Mouse (Mus musculus) brain, embryonic 14.5 days (tissue): ENCODE data around the gene Macrod2.

Experiments
- CTCF ChIP-seq: fragments of 200-500 bp; IDR thresholded peaks from 2 replicates; pipeline ENCODE4 v1.5.1; 2012; ENCODE audit warnings: inconsistent platforms, mild to moderate bottlenecking, moderate library complexity, borderline replicate concordance; ENCODE audit not compliant: insufficient read depth, insufficient read length; ENCODE audit errors: extremely low read depth
- POLR2A ChIP-seq: fragments of 200-500 bp; IDR thresholded peaks from 2 replicates; pipeline ENCODE4 v1.6.1; 2012; ENCODE audit warnings: mild to moderate bottlenecking, inconsistent platforms, borderline replicate concordance; ENCODE audit not compliant: poor library complexity, insufficient read depth, insufficient read length, severe bottlenecking; ENCODE audit errors: extremely low read depth

- no peak for TF ChIP-seq POLR2A
- TF ChIP-seq CTCF: no peak
These were observed 1518.8 kb downstream of the Macrod2 start for GRCm38 (mm10) chr2:141913894-141914293.
